Mouse (Mus musculus) ES-E14 (cell line): ENCODE measurements around the gene Ezh2. TPM values are rescaled to one million over a fixed set of nuclear protein-coding genes. Genes with fewer than 3 reads are reported as not detected.
"Not testable (repeated sequence)": the region's sequence is repeated elsewhere in the genome, so short reads cannot be mapped to it uniquely, and the experiment has no call there.

ENCODE experiments used
- DNase-seq: peaks from one replicate; pipeline ENCODE4 v3.0.0-alpha.2; 2013; ENCODE audit warnings: low read depth, low spot score
- H3K27ac ChIP-seq: 2 replicates; pipeline ENCODE4 v1.5.1; 2012; ENCODE audit warnings: low read depth, mild to moderate bottlenecking, low read length, moderate library complexity, mixed read lengths; ENCODE audit not compliant: poor library complexity, insufficient read depth, severe bottlenecking
- H3K36me3 ChIP-seq: 2 replicates; pipeline ENCODE4 v1.6.1; 2012; ENCODE audit warnings: mild to moderate bottlenecking, low read length, moderate library complexity, mixed read lengths; ENCODE audit not compliant: control insufficient read depth, poor library complexity, insufficient read depth, severe bottlenecking
- H3K4me1 ChIP-seq, 2 experiments: fragments of 150-350 bp in 1 of 2; sonication (generic) in 1 of 2; 2 replicates each; pipeline ENCODE4 v1.6.1; 2012; ENCODE audit warnings: low read length in 2 of 2, mild to moderate bottlenecking in 1 of 2, mixed read lengths in 1 of 2; ENCODE audit not compliant: control insufficient read depth in 2 of 2, insufficient read depth in 2 of 2, poor library complexity in 1 of 2
- H3K4me3 ChIP-seq, 2 experiments: fragments of 150-350 bp in 1 of 2; sonication (generic) in 1 of 2; 2 replicates each; pipeline ENCODE4 v1.5.1; 2012; ENCODE audit warnings: low read length in 2 of 2, low read depth in 1 of 2, mild to moderate bottlenecking in 1 of 2, mixed read lengths in 1 of 2; ENCODE audit not compliant: insufficient read depth in 1 of 2, poor library complexity in 1 of 2, severe bottlenecking in 1 of 2
- H3K9ac ChIP-seq: 2 replicates; pipeline ENCODE4 v1.6.1; 2012; ENCODE audit warnings: low read depth, mild to moderate bottlenecking, low read length, mixed read lengths; ENCODE audit not compliant: poor library complexity, insufficient read depth, severe bottlenecking
- H3K9me3 ChIP-seq: fragments of 150-350 bp; sonication (generic); 2 replicates; pipeline ENCODE4 v1.6.1; 2012; ENCODE audit warnings: low read depth, mild to moderate bottlenecking, low read length; ENCODE audit not compliant: control insufficient read depth, insufficient read depth
- CHD2 ChIP-seq: IDR thresholded peaks from 2 replicates; pipeline ENCODE4 v1.6.1; 2014; ENCODE audit warnings: mild to moderate bottlenecking, low read depth, low read length, inconsistent platforms
- HCFC1 ChIP-seq: IDR thresholded peaks from 2 replicates; pipeline ENCODE4 v1.6.1; 2012; ENCODE audit warnings: low read length, inconsistent platforms, borderline replicate concordance; ENCODE audit not compliant: insufficient read depth
- MAFK ChIP-seq: IDR thresholded peaks from 2 replicates; pipeline ENCODE4 v1.6.1; 2014; ENCODE audit warnings: mild to moderate bottlenecking, low read depth, low read length, inconsistent platforms; ENCODE audit not compliant: insufficient read depth
- ZC3H11A ChIP-seq: IDR thresholded peaks from 2 replicates; pipeline ENCODE4 v1.6.1; 2012; ENCODE audit warnings: low read depth, mild to moderate bottlenecking, inconsistent platforms, low read length, borderline replicate concordance
- ZNF384 ChIP-seq: IDR thresholded peaks from 2 replicates; pipeline ENCODE4 v1.6.1; 2012; ENCODE audit warnings: low read depth, low read length, inconsistent platforms
- in situ Hi-C, 2 experiments: fragments of 600-800 bp; cut with MboI; formaldehyde crosslinking; loops; one replicate each; pipeline ENCODE4 v1.15.1; 2025; ENCODE audit warnings: low sequenced_read_pairs in 2 of 2, inconsistent platforms in 1 of 2; ENCODE audit not compliant: unreplicated experiment in 2 of 2
- total RNA-seq: library from RNA; depleted of rRNA; stranded (reverse); fragments of 300-350 nt; gene quantifications from 2 replicates; pipeline ENCODE4 v1.2.3, GENCODE M21; 2012

Ezh2 gene
- total RNA-seq, 1 experiment: 68.9 TPM

DNA sequence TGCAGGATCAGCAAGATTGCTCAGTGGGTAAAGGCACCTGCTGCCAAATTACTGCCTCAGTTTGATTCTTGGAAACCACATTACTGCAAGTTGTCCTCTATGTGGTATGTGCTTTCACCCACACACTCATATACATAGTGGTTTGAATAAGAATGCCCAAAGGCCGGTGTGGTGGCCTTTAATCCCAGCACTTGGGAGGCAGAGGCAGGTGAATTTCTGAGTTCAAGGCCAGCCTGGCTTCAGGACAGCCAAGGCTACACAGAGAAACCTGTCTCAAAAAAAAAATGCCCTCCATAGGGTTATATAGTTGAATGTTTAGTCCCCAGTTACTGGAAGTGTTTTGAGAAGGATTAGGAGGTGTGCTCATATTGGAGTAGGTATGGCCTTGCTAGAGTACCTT lies 6.8 kb upstream of the Ezh2 start:
- in situ Hi-C loops: no loop called here
- Histone ChIP-seq H3K27ac (no peak overlapping the region), H3K4me3 (no peak overlapping the region), H3K36me3 (no peaks in the 10 kb centered on the region), H3K4me1 (peaks cover 0 to 3% of the 10 kb centered on the region in 2 experiments; a peak in 2 of 4 replicates), H3K9ac (no peak overlapping the region), H3K9me3 (no peaks in the 10 kb centered on the region)
- DNase-seq: no peak
- TF ChIP-seq CHD2: no peak
- TF ChIP-seq ZC3H11A: no peak
- no peak for TF ChIP-seq MAFK
- TF ChIP-seq ZNF384: no peak
- no peak for TF ChIP-seq HCFC1

DNA sequence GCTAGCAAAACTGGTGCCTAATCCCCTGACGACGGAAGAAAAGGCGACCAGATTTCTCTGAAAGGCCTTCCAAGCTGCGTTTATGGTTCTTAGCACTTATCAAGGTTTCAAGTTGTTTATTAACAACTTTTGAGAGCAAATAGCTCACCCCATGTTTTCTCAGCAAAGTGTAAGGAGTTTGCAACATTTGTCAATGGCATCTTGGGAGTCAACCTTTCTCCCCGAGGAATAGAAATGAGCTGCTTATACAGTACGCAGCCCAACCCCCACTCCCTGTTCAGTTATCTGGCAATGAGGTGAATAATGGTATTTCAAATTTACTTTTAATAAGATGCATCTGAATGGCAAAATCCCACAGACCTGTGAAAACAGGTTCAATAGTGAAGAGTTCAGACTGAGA lies 555 bp upstream of the Ezh2 start:
- Histone ChIP-seq H3K36me3 (no peaks in the 10 kb centered on the region), H3K27ac (peak overlapping the region; percentile 98), H3K9me3 (no peaks in the 10 kb centered on the region), H3K4me3 (peak overlapping the region; percentile 81 to 95), H3K4me1 (peaks cover 0 to 14% of the 10 kb centered on the region in 2 experiments; a peak in 2 of 4 replicates), H3K9ac (peak overlapping the region; percentile 91)
- no peak for TF ChIP-seq MAFK
- in situ Hi-C loops: no loop called here
- no peak for DNase-seq

DNA sequence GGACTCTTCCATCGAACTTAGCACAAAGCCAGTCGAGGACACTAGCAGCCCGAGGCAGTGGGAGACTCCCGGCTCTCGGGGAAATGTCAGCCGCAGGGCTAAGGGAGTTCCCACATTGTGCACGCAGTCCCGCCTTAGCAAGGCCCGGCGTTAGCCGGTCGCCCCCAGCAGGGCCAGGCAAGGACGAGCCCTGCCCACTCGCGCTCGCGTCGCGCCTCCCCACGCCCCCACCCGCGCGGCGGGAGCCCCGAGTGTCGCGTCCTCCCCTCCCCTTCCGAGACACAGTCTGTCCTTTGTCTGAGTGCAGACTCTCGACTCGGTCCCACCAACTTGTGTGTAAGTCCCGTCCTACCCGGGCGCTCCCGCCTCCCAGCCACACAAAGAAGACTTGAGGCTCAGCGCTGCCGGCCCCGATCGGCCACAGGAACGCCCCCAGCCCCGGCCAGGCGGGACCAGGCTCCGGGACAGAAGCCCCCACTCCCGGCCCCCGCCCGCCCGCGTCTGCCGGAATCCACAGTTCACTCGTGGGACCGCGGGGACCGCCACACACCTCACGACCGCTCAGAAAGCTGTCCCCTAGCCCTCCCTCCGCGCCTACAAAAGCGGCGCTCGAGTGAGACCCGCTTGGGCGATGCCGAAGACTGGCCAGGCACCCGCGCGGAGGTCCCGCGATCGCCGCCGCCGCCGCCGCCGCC lies 853 bp downstream of the Ezh2 start:
- Histone ChIP-seq H3K4me3 (peak overlapping the region; percentile 81 to 95), H3K27ac (peak overlapping the region; percentile 86), H3K9ac (peak overlapping the region; percentile 92), H3K36me3 (no peaks in the 10 kb centered on the region), H3K4me1 (peaks cover 0 to 11% of the 10 kb centered on the region in 2 experiments; a peak in 1 of 4 replicates), H3K9me3 (no peaks in the 10 kb centered on the region)
- in situ Hi-C loops: no loop called here
- TF ChIP-seq ZC3H11A (no peak), MAFK (no peak), ZNF384 (no peak), HCFC1 (no peak), CHD2 (no peak)
- DNase-seq: peak; percentile 57

DNA sequence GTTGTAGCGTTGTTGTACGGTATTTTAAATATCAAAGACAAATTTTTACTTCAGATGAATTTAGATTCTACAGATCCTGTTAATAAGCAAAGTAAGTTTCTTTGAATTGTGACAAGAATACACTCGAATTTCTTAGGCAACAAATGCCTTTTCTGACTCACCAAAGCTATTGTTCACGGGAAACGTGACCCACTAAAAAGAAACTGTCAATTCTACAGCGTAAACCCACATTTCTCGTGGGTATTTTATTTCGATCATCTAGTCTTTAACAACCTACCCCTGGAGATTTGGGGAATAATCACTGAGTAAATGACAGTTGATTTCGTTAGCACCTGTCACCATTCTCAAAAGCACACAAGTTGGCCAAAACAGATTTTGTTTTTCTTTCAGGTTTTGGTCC lies 1.6 kb downstream of the Ezh2 start:
- DNase-seq: no peak
- peak overlapping the region; percentile 81 to 95 for H3K4me3 ChIP-seq
- peak overlapping the region; percentile 92; the same call in 1 of the 2 replicates for H3K9ac ChIP-seq
- TF ChIP-seq ZNF384 (no peak), HCFC1 (no peak), MAFK (no peak), CHD2 (no peak), ZC3H11A (no peak)
- H3K4me1 ChIP-seq: peaks cover 0 to 11% of the 10 kb centered on the region in 2 experiments; a peak in 1 of 4 replicates
- in situ Hi-C loops: no loop called here
- no peaks in the 10 kb centered on the region for H3K9me3 ChIP-seq
- no peak overlapping the region for H3K27ac ChIP-seq
- H3K36me3 ChIP-seq: no peaks in the 10 kb centered on the region

DNA sequence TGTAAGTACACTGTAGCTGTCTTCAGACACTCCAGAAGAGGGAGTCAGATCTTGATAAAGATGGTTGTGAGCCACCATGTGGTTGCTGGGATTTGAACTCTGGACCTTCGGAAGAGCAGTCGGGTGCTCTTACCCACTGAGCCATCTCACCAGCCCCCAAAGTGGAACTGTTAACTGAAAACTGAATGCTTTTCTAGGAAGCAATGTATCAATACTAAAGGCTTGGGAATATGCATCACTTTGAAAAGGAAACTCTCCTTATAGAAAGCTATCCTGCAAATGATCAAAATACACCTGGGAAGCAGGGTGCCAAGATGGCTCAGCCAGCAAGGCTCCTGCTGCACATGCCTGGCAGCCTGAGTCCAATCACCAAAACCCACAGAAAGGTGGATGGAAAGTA lies 7.8 kb downstream of the Ezh2 start:
- in situ Hi-C loops: not testable (repeated sequence)

More for the DNA sequence above, 7.8 kb downstream of the Ezh2 start:
- H3K27ac ChIP-seq, H3K36me3 ChIP-seq, H3K9ac ChIP-seq, H3K4me3 ChIP-seq, DNase-seq, H3K4me1 ChIP-seq, H3K9me3 ChIP-seq: not testable (repeated sequence)
